Mouse (Mus musculus) liver, adult 2 months (tissue): Measurements from ENCODE around the gene Cdk8.

ENCODE experiments used
- CTCF ChIP-seq: fragments of 200-500 bp; IDR thresholded peaks from 2 replicates; pipeline ENCODE4 v1.5.1; 2011; ENCODE audit warnings: low read depth, low read length, control low read depth
- POLR2A ChIP-seq: fragments of 200-500 bp; IDR thresholded peaks from 2 replicates; pipeline ENCODE4 v1.6.1; 2011; ENCODE audit warnings: low read length, control low read depth; ENCODE audit not compliant: insufficient read depth; ENCODE audit errors: extremely low read depth

DNA sequence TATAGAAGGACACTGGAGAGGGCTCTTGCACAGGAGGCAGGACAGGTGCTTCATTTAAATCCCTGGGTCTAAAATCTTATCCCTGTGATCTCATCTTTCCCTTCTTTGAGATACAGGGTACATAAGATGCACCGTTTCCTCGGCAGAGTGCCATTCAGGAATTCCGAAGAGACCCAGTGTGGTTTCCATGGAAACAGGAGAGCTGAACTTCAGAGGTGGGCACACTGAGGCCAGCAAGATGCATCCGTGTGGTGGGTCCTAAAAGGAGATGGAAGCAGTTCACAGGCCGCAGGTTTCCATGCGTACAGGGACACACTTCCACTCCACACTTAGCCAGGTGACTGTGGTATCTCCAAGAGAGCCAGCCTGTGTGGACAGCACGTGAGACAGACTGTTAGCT, 101.5 kb downstream of the Cdk8 start:
- TF ChIP-seq POLR2A (no peak), CTCF (no peak)
